In the genomic region with DNA sequence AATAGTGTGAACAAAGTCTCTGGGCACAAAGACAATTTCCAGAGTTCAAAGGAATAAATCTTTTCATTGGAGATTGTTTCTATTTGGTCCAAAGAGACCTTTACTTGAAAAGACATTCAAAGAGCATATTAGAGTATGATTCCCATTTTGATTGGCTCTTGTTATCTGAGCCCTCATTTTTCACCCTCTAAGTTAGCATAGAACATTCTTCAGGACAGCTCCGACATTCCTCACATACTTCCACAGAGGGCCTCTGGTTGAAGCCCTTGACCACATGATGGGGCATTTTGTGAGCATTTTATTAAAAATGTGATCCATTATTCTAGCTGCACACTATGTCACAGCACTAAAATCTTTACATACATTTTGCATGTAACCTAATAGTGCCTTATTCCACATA, we compare ENCODE assay signal across 25 mouse cellular contexts. TPM values are rescaled to one million over a fixed set of nuclear protein-coding genes. Genes with fewer than 3 reads are reported as not detected.
DNase-seq lines count a peak whose midpoint lies in the region; ATAC-seq and TF ChIP-seq lines count a peak whose summit lies in the region.
"Had no signal": no experiment of that assay in that cellular context is flagged by ENCODE, and none has a peak within 500 bp of the region (broad histone marks: within the 10 kb centered on the region; RNA-seq: fewer than 3 reads in every experiment).

No protein-coding gene starts in this region.

- 49% methylated on average over 1 of the region's 1 CpGs for WGBS in kidney, postnatal 0 days
- WGBS in kidney, adult 2 months: 48% methylated on average over 1 of the region's 1 CpGs
- 12% methylated on average over 1 of the region's 1 CpGs for WGBS in lung, embryonic 16.5 days

- no peaks in the 10 kb centered on the region for H3K9me3 ChIP-seq in kidney, postnatal 0 days (replicated peaks; ENCODE audit: low read length)
- no peaks in the 10 kb centered on the region for H3K9me3 ChIP-seq in lung, embryonic 16.5 days (ENCODE audit: control insufficient read depth, low read length)
- H3K9me3 ChIP-seq: forebrain, embryonic 10.5 days; forebrain, embryonic 13.5 days; heart, embryonic 10.5 days; heart, embryonic 13.5 days had no signal

- H3K4me2 ChIP-seq in kidney, postnatal 0 days (ENCODE audit: low read length): no peak overlapping the region
- no peak overlapping the region for H3K4me2 ChIP-seq in lung, embryonic 16.5 days (ENCODE audit: low read depth, low read length)
- H3K4me2 ChIP-seq: forebrain, embryonic 13.5 days; heart, embryonic 13.5 days; hindbrain, embryonic 14.5 days had no signal

- H3K4me3 ChIP-seq in kidney, postnatal 0 days (replicated peaks; ENCODE audit: low read depth, low read length): no peak overlapping the region
- no peak overlapping the region for H3K4me3 ChIP-seq in kidney, adult 2 months (ENCODE audit: insufficient read depth, low read depth, low read length)
- H3K4me3 ChIP-seq in lung, embryonic 16.5 days (ENCODE audit: low read length): no peak overlapping the region
- H3K4me3 ChIP-seq: forebrain, embryonic 10.5 days; forebrain, embryonic 13.5 days; heart, adult 2 months; heart, embryonic 10.5 days; heart, embryonic 13.5 days had no signal

- no peak for TF ChIP-seq CTCF in kidney, postnatal 0 days (IDR thresholded peaks at IDR 0.05; ENCODE audit: low read depth)
- TF ChIP-seq CTCF in kidney, adult 2 months (conservative IDR thresholded peaks at IDR 0.05; ENCODE audit: insufficient read depth, insufficient read length, low read depth, low read length): no peak
- no peak for TF ChIP-seq CTCF in Patski (IDR thresholded peaks at IDR 0.05)

- no peaks in the 10 kb centered on the region for H3K4me1 ChIP-seq in kidney, postnatal 0 days (replicated peaks; ENCODE audit: insufficient read depth, low read length)
- no peaks in the 10 kb centered on the region for H3K4me1 ChIP-seq in kidney, adult 2 months (ENCODE audit: control insufficient read depth, insufficient read depth, low read length)
- H3K4me1 ChIP-seq in lung, embryonic 16.5 days (replicated peaks; ENCODE audit: control insufficient read depth, insufficient read depth, low read length): peaks cover 6% of the 10 kb centered on the region
- H3K4me1 ChIP-seq: forebrain, embryonic 13.5 days had no signal

- CTCF ChIA-PET in Patski (lab: Charles Lee): no interaction called here

- no peak overlapping the region for H3K9ac ChIP-seq in kidney, postnatal 0 days (ENCODE audit: low read depth, low read length)
- no peak overlapping the region for H3K9ac ChIP-seq in lung, embryonic 16.5 days (ENCODE audit: low read length)
- H3K9ac ChIP-seq: forebrain, embryonic 13.5 days; heart, embryonic 13.5 days; hindbrain, embryonic 14.5 days had no signal

- in situ Hi-C loops in Patski (cut with MboI; ENCODE audit: low pct_unique_long_range_greater_than_20kb): loop anchor here (25.0 kb wide), 1 partner anchor 1167 kb away; no protein-coding TSS in a partner anchor

- H3K27me3 ChIP-seq in kidney, postnatal 0 days (ENCODE audit: insufficient read depth, low read length): no peaks in the 10 kb centered on the region
- H3K27me3 ChIP-seq in kidney, adult 2 months (replicated peaks; ENCODE audit: control insufficient read depth, insufficient read depth, low read length): no peaks in the 10 kb centered on the region
- no peaks in the 10 kb centered on the region for H3K27me3 ChIP-seq in lung, embryonic 16.5 days (ENCODE audit: control insufficient read depth, insufficient read depth, low read depth, low read length)
- H3K27me3 ChIP-seq in Patski: peaks cover 22% of the 10 kb centered on the region
- H3K27me3 ChIP-seq: forebrain, embryonic 13.5 days; heart, embryonic 13.5 days had no signal

- no peak for ATAC-seq in kidney, postnatal 0 days (replicated peaks; ENCODE audit: low FRiP score, low read depth)
- ATAC-seq in lung, embryonic 16.5 days (ENCODE audit: low read depth): 0 out of 2 replicates have a peak, but pooled peaks have one; percentile 32
- peak; percentile 47 for ATAC-seq in Patski
- ATAC-seq: forebrain, embryonic 13.5 days; forebrain, embryonic 16.5 days; hindbrain, postnatal 0 days; inflammation-experienced regulatory T-cells, adult 6 months had no signal

- TF ChIP-seq POLR2A in kidney, adult 2 months (IDR thresholded peaks at IDR 0.05; ENCODE audit: low read depth, low read length): no peak

- H3K36me3 ChIP-seq in kidney, postnatal 0 days (ENCODE audit: insufficient read depth, low read length): no peaks in the 10 kb centered on the region
- H3K36me3 ChIP-seq in kidney, adult 2 months (ENCODE audit: control insufficient read depth, insufficient read depth, low read length): no peaks in the 10 kb centered on the region
- H3K36me3 ChIP-seq in lung, embryonic 16.5 days (ENCODE audit: control insufficient read depth, insufficient read depth, low read length): no peaks in the 10 kb centered on the region
- H3K36me3 ChIP-seq: forebrain, embryonic 10.5 days; heart, embryonic 10.5 days; heart, embryonic 13.5 days had no signal

- H3K27ac ChIP-seq in kidney, postnatal 0 days: no peak overlapping the region
- H3K27ac ChIP-seq in kidney, adult 2 months (ENCODE audit: insufficient read depth, low read depth, low read length): no peak overlapping the region
- no peak overlapping the region for H3K27ac ChIP-seq in lung, embryonic 16.5 days (ENCODE audit: low read length)
- H3K27ac ChIP-seq: forebrain, embryonic 10.5 days; forebrain, embryonic 13.5 days; heart, adult 2 months; heart, embryonic 10.5 days; heart, embryonic 13.5 days; hindbrain, embryonic 14.5 days; hindbrain, postnatal 0 days had no signal

- POLR2A ChIA-PET in Patski (lab: Charles Lee): no interaction called here

- peak; percentile 54 for DNase-seq in kidney, postnatal 0 days (ENCODE audit: low spot score)
- DNase-seq in kidney, adult 2 months: no peak
- no peak for DNase-seq in lung, postnatal 14 days
- DNase-seq in Patski (ENCODE audit: low read depth, low spot score): no peak
- DNase-seq in cerebellum, postnatal 14 days: no peak
- DNase-seq: adrenal gland, adult 2 months; adrenal gland, postnatal 14 days; cerebellum, adult 11 months; cerebellum, adult 2 months; cerebellum, adult 9-11 months; cerebellum, postnatal 36 days; gastrocnemius, postnatal 10 days; gastrocnemius, postnatal 36 days; heart, adult 2 months; heart, postnatal 14 days; heart, postnatal 4 days had no signal

RNA-seq across cellular contexts. Expression of a gene that starts 14.5 kb away (rescaled TPM):
- polyA plus RNA-seq in kidney, postnatal 0 days (2015; fragmentation: Nextera tagmentation; extraction: Ambion mirVana): 1.1 and 1.2 TPM in 2 replicates
- polyA plus RNA-seq in kidney, adult 2 months (2012; rRNA removed): 0.08 TPM in 1 of 2 replicates, not detected in the other
- polyA plus RNA-seq in lung, embryonic 16.5 days (2015; fragmentation: Nextera tagmentation; extraction: Ambion mirVana): 7.7 and 15.3 TPM in 2 replicates
- polyA plus RNA-seq in Patski (2021): not detected
- polyA plus RNA-seq: adrenal gland, adult 2 months; inflammation-experienced regulatory T-cells, adult 6 months had no signal
